Mouse (Mus musculus) granulocyte monocyte progenitor cell, adult 5-6 weeks (primary cell): ENCODE data around the gene Hoxd1. TPM values are rescaled to one million over a fixed set of nuclear protein-coding genes. Genes with fewer than 3 reads are reported as not detected.

Source experiments
- ATAC-seq: replicated peaks from 2 replicates; pipeline ENCODE4 v1.8.0; 2016; ENCODE audit warnings: mild to moderate bottlenecking, moderate TSS enrichment, inconsistent platforms; ENCODE audit not compliant: poor library complexity, severe bottlenecking
- total RNA-seq, 2 experiments: library from RNA; stranded (forward) in 1 of 2; stranded (reverse) in 1 of 2; fragments of 200-712, 200-1000 nt in 1 of 2; fragments of >200 nt in 1 of 2; fragmentation: Nextera tagmentation in 1 of 2; gene quantifications; 2 replicates each; pipeline ENCODE4 v1.2.3; 2014 to 2017

Hoxd1 gene
- total RNA-seq, 2 experiments from 2014 or later, result not detected

DNA sequence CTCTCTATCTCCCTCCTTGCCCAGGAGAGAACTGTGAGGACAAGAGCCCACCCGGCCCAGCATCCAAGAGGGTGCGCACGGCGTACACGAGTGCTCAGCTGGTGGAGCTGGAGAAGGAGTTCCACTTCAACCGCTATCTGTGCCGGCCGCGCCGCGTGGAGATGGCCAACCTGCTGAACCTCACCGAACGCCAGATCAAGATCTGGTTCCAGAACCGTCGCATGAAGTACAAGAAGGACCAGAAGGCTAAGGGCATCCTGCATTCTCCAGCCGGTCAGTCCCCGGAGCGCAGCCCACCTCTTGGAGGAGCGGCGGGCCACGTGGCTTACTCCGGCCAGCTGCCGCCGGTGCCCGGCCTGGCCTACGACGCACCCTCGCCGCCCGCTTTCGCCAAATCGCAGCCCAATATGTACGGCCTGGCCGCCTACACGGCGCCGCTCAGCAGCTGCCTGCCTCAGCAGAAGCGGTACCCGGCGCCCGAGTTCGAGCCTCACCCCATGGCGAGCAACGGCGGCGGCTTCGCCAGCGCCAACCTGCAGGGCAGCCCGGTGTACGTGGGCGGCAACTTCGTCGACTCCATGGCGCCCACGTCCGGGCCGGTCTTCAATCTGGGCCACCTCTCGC lies 16.4 kb upstream of the Hoxd1 start:
- peak; percentile 18; the same call in 1 of the 2 replicates for ATAC-seq

DNA sequence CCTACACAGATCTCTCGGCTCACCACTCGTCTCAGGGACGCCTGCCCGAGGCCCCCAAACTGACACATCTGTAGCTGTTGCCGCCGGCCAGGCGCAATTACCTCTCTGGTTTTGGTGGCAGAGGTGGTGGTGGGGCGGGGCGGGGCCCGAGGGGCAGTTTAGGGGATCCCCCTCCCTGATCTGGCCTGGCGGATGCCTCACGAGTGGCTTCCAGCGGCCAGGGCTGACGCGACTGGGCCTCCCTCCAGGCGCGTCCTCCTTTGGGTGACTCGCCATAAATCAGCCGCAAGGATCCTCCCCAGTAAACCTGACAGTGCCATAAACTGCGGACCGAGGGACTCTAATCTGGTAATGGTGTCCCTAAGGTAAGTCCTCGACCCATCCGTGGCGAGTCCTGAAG lies 15.8 kb upstream of the Hoxd1 start:
- no peak for ATAC-seq

DNA sequence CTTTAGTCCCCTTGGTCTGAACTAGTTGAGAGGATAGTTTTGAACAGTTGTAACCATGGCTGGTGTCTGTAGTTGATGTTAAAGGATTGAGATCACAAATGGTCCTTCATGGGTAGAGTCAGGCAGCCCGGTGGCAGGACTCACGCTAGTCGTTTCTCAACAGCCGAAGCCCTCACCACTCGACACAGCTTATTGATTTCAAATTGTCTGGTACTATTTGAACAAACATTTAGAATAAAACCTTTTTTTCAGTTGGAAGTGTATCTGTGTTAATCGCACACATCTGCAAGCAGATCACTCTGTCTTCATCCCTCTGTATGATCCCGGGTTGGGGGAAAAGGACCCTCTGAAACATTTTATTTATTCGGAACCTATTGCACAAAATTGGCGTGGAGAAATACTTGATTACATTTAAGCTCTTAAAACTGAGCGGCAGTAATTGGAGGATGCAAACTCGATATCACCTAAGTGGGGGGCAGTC lies 15.1 kb upstream of the Hoxd1 start:
- no peak for ATAC-seq

DNA sequence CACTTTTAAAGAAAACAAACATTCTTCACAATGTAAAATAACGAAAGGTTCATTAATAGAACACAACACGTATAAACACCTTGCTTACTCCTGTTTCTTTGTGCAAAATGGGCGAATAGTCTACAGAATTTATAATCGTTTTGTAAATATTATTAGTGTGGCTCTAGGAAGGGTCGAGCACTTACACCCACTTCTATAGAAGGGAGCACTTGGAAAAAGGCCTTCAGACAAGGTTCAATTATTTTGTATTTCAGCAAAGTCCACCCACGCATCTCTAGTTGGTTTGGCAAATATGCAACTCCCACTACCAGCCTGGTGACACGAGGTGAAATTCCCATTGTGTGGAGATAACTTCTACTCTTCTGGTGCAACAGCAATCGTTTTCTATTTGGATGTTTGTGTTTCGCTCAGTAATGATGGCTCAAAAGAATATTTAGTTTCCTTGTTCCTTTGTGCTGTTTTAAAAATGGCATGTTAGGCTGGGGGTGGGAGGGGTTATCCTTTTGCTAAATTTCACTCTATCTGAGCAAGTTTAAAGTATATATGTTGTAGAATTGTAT lies 14.3 kb upstream of the Hoxd1 start:
- no peak for ATAC-seq

DNA sequence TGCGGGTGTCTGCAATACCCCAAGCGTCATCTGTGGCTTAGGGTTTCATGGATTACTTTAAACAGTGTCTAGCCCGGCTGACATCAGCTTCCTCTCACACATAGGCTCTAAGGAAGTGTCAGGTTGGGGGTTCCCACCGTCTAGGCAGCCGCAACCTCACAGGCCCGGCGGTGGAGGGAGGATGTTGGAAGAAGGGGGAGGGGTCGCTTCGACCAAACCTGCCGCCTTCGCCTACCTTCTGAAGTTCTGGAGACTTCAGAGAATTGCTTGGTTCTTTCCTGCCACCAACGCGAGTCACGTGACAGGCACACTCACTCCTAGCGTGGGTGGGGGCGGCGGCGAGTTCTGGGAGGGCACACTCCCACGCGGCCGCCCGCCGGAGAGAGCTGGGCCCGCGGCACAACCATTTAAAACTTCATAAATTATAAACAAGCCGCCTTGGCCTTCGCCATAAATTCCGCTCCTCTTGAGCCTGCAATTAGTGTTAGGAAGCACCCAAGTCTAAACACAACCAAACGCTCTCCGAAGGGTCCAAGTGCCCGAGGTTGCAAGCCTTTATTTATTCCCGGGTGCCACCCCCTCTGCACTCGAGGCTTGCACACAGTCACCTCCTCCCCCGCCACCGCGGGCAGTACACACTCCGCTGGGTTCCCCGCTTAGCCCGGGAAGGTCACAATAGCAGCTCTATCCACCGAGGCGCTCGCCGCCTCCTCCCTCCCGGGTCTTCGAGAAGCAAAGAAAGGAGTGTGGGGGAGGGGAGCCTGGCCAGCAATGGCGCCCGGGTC lies 13.3 kb upstream of the Hoxd1 start:
- peak; percentile 46 for ATAC-seq

DNA sequence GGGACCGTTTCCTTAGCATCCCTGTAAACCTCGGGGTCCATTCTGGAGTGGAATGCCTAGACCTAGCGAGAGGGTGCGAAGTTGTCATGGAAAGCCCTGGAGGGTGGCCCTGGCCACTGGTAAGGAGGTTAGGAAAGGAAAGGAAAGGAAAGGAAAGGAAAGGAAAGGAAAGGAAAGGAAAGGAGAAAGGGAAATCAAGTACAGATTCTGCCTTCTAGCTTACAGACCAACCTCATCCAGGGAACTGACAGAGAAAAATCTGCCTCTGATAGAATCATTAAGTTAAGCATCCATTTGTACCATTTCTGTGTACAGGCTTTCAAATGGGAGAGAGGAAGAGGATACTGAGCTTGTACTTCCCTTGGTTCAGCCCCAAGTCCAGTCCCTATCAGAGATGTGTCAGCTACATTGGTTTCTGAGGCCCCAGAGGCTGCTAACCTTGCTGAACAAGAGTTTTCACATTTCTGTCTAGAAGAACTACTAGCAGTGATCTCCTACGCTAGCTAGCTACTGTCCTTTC lies 12.0 kb upstream of the Hoxd1 start:
- ATAC-seq, result no peak

DNA sequence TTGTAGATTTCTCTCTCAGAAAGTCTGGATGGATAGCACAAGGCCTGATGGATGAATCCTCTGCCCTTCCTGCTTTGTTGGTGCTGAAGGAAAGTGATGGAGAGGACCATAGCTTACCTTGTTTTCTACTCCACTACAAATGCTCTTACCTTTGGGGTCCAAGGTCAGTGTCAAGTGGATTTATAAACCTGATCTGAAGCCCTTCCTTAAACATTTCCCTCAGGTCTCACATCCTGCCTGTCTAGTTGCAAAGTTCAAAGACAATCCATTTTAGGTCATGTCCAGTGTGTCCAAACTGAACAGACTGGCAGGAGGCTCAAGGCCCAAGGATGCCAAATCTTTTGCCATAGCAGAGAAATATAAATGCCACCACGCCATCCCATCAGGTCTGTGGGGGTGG lies 10.9 kb upstream of the Hoxd1 start:
- ATAC-seq, result no peak

DNA sequence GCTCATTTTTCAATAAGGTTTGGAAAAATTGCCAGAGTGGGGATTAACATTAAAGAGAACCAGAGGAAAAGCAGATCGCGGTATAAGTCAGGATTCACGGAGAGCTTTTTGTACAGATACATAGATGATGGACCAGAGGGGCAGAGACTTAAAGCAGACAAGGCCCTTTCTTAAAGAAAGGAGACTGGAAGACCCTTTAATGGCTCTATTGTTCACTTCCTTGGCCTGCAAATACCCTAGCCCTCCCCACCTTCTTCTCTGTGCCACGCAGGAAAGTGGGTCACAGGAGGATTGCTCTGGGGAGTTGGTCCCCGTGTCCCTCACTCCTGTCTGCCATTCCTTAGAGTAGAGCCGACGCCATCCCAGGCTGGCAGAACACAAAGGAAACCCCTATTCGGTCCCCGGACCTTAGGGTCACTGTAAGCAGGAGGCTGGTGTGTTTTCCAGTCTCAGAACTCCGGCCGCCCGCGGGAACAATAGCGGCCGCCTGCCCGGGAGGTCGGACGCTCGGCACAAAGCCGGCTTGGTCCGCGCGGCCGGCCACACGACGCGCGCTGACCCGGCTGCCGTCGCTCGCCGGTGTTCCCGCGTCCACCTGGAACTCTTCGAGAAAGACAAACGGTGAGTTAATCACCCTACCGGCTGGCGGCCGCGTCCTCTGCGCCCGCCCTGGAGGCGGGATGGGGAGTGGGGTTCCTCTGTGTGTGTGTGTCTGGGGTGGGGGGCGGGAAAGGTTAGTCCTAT lies 10.2 kb upstream of the Hoxd1 start:
- peak; percentile 17; the same call in 1 of the 2 replicates for ATAC-seq

DNA sequence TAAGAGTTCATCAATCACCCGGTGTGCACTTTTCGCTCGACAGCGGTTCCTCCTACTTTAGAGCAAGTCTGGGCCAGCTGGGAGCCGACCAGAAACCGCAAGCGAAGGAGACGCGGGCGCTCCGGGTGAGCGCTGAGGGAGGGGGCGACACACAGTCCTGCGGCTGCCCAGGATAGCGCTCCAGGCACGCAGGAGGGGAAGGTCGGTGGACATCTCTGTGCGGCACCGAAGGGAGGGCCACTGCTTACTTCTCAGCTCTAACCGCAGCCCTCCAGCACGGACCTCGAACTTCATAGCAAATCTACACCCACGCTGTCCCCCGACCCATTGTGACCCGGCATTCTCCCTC lies 9.6 kb upstream of the Hoxd1 start:
- peak; percentile 30; the same call in 1 of the 2 replicates for ATAC-seq

DNA sequence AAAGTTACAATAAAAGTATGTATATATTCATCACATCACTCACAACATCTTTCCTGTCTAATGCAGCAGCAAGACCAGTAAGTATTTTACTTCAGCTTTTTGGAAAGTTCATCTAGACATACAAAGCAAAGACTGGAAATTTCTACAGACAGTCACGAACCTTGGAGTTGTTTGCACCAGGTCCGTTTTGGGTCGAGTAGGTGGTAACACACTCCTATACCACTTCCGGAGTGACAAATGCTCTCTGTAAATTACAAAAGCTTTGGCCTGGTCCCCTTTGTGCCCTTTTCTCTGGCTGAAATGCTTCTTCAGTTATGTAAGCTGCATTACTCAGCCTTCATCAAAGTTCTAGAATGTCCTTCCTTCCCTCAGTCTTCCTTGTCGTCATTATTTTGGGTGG lies 9.1 kb upstream of the Hoxd1 start:
- ATAC-seq, result no peak

DNA sequence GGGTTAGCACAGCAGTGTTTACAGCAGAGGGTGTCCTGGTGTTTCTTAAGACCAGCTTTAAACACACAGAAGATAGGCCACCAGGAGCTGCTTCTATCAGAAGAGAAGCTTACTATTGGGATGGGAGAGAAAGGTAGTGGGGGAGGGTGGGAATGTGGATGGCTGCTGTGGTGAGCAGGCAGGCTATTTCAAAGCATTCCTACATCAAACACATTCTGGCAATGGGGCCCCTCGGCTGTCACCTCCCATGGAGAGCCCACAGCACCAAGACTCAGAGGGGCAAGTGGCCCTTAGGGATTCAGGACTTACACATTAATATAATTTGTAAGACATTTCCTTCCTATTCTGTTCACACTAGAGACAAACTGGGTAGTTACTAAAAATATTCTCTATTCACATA lies 2.6 kb upstream of the Hoxd1 start:
- ATAC-seq, result no peak

DNA sequence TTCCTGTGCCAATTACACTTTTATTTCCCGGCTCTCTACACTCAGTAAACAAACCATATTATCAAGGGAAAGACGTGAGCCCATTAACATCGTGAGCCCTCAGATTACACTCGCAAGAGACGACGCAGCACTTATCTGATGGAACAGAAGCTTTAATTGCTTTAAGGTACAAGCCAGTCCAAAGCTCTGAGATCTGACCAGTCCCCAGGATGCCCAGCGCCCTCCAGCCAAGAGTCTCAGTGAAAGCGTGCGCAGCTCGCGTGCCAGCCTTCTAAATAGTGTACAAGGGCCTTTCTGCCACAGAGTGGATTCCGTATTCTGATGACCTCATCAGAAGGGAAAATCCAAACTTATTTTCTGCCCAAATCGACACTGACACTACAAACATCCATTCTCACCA lies 839 bp upstream of the Hoxd1 start:
- ATAC-seq, result no peak

DNA sequence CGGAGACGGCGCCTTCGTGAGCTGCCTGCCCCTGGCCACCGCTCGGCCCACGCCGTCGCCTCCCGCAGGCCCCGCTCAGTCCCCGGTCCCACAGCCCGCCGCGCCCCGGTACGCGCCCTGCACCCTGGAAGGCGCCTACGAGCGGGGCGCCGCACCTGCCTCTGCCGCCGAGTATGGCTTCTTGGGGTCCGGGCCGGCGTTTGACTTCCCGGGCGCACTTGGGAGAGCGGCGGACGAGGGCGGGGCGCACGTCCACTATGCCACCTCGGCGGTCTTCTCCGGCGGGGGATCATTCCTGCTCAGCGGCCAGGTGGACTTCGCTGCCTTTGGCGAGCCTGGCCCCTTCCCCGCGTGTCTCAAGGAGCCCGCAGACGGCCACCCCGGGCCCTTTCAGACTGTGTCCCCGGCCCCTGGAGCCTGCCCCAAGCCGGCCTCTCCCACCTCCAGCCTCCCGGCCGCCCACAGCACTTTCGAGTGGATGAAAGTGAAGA lies 510 bp downstream of the Hoxd1 start:
- peak; percentile 12; the same call in 1 of the 2 replicates for ATAC-seq

DNA sequence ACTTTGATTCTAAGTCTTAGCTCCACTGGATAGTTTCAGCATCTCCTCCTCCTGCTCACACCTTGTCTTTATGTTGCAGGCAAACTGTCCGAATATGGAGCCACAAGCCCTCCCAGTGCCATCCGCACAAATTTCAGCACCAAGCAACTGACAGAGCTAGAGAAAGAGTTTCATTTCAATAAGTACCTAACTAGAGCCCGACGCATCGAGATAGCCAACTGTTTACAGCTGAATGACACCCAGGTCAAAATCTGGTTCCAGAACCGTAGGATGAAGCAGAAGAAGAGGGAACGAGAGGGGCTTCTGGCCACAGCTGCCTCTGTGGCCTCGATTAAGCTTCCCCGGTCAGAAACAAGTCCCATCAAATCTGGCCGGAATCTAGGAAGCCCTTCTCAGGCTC lies 1.2 kb downstream of the Hoxd1 start:
- no peak for ATAC-seq

DNA sequence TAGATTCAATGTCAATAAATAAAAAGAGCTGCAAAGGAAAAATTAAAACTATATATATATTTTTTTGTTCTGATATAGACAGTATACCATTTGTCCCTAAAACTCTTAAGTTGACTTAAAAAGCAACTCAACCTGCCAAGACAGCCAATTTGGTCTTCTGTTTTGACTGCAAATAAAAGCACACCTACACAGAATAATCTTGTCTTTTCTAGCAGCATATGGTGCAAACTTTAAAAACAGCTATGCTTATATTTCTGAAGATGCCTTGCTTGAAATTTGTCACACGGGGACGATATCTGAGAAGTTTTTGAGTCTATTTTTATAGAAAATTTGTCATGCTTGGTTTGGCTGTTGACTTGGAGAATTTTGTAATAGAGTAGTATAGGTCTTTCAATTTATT lies 11.6 kb downstream of the Hoxd1 start:
- no peak for ATAC-seq

DNA sequence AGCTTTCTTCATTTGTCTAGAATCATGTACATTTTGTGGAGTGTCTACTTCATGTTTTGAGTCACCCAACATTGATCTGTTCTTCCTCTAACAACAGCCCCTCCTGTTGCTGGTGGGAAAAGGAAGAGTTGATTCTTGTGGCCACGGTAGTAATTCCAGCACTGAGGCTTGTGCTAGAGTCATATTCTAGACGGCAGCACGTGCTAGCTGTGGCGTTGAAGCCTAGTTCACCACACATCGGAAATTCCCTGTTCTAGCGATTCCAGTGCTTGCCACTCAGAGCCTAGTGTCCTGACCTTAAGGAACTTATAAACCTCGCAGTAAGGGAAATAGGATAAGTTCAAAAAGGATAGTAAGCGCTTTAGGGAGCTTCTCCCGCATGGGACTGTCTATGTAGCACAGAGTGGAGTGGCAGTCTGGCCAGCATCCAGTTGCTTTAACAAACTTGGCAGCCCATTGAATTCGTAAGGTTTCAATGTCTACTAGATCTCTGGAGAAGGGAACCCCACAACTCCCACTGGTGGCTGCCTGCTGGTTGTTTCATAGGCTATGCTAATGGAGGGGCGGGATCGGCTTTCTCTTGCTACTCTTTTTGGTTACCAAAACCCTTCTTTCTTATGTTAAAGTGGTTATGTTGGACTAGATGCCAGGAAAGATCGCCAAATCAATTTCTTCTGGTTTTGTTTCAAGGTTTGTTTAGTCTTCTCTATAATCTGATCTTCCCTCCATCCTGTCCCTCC lies 14.9 kb downstream of the Hoxd1 start:
- ATAC-seq, result no peak

DNA sequence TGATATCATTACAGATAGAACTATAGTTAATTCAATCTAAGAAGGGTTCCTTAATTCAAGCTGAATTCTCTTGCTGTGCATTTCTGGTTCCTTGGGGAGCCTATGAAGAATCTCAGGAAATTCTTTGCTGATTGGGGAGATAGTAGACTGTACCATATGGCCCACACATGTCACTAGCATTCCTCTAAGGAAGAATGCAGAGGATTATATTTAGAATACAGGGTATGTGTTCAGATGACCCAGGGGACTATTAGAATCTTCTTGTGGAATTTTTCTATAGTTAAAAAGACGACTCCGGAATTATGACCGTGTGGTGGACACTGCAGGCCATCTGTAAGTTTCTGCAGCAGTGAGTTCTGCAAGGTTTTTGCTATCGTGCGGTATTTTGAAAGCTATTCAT lies 18.6 kb downstream of the Hoxd1 start:
- no peak for ATAC-seq

DNA sequence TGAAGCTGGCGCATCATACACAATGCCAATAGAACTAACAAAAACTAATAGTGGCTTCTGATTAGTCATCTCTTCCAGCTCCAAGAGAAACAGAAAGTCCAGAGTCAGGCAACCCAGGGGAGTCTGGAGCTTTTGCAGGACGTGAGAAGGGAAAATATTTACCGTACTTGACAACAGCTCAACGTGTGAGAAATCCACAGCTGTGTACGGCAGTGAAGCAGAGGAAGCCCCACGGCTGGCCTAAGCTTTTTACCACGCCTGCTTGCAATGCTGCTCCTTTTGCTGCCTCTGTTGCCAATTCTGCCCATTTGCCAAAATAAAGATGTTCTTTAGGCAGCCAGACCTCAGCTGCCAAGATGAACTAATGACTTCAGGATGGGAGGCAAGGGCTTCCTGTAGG lies 32.8 kb downstream of the Hoxd1 start:
- no peak for ATAC-seq

DNA sequence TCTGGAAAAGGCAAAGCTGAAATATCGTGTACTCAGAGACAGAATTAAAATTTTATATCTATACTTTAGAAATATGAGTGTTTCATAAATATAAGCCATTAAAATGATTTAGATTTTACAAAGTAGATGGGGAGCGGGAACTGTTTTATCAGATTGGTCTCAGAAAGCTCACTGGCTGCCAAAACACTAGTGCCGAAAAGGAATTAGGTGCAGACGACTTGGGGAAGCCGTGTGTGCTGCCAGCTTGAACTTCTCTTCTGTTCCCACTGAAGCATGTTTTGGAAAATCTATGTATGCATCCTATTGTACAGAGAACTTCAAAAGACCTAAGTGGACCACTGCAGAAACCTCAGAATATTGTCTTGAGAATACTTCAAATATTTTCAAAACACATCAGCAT lies 45.7 kb downstream of the Hoxd1 start:
- ATAC-seq, result no peak
